Mouse (Mus musculus): ENCODE measurements around the gene Fam19a3. TPM values are rescaled to one million over a fixed set of nuclear protein-coding genes. Genes with fewer than 3 reads are reported as not detected.
A peak's percentile ranks its signal among the peaks of the same experiment; 100 is the strongest.

The Fam19a3 gene
- polyA plus RNA-seq, 1 experiment from 2014 or later: 0.46 TPM

DNA sequence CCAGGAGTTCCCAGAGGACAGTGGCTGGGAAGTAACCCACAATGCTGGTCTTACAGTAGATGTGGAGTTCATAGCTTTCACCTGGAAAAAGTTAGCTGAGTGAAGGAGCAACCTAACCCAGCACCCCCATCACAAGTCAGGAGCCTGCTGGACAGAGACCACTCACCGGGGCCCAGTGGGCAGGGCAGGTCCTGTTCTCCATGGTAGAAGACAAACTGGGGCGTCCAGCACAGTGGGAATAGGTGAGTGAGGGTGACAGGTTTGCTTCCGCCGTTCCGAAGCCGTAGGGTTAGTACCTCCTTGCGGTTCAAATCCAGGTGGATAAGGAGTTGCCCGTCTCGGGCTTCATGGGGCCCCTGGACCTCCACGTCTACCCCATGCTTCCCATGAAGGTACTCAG lies 22.7 kb upstream of the Fam19a3 start:
- no peaks in the 10 kb centered on the region for H3K4me1 ChIP-seq (replicated peaks)
- no peaks in the 10 kb centered on the region for H3K27me3 ChIP-seq (ENCODE audit: insufficient read depth, poor library complexity, severe bottlenecking)
- no peak overlapping the region for H3K4me3 ChIP-seq
- no peak for DNase-seq (ENCODE audit: low spot score)
- 95% methylated on average over 10 of the region's 10 CpGs for WGBS
- no peaks in the 10 kb centered on the region for H3K9me3 ChIP-seq
- peaks cover 39% of the 10 kb centered on the region for H3K36me3 ChIP-seq
- no peak overlapping the region for H3K27ac ChIP-seq

DNA sequence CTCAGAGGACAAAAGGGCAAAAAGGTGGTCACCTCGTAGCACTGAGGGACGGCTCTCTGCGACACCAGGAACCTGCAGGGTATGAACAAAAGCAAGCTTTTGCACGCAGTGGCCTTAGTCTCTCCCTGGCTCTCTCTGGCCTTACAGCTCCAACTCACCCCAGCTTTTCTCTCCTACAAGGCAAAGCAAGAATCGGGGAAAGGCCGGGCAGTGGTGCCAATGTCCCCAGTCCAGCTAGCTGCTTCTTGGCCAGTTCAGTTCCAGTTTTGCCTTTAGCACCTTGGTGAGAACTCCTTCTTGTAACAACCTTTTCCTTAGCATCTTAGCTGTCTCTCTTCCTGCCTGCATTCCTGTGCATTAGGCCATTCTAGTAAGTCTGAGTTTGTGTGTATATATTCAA lies 19.8 kb upstream of the Fam19a3 start:
- WGBS: 88% methylated on average over 6 of the region's 6 CpGs
- no peak for DNase-seq (ENCODE audit: low spot score)
- no peaks in the 10 kb centered on the region for H3K4me1 ChIP-seq (replicated peaks)
- H3K9me3 ChIP-seq: no peaks in the 10 kb centered on the region
- H3K27ac ChIP-seq: no peak overlapping the region
- no peaks in the 10 kb centered on the region for H3K27me3 ChIP-seq (ENCODE audit: insufficient read depth, poor library complexity, severe bottlenecking)
- peaks cover 51% of the 10 kb centered on the region for H3K36me3 ChIP-seq
- H3K4me3 ChIP-seq: no peak overlapping the region

- Histone ChIP-seq H3K9me3 (no peaks in the 10 kb centered on the region), H3K36me3 (peaks cover 57% of the 10 kb centered on the region), H3K27ac (no peak overlapping the region), H3K27me3 (ENCODE audit: insufficient read depth, poor library complexity, severe bottlenecking) (no peaks in the 10 kb centered on the region), H3K4me3 (no peak overlapping the region), H3K4me1 (replicated peaks) (peaks cover 4% of the 10 kb centered on the region; the same call in 1 of the 2 replicates)
- WGBS: 96% methylated on average over 11 of the region's 11 CpGs
- DNase-seq (ENCODE audit: low spot score): no peak
These were observed 19.0 kb upstream of the Fam19a3 start for GRCm38 (mm10) chr3:104800681-104801080.

DNA sequence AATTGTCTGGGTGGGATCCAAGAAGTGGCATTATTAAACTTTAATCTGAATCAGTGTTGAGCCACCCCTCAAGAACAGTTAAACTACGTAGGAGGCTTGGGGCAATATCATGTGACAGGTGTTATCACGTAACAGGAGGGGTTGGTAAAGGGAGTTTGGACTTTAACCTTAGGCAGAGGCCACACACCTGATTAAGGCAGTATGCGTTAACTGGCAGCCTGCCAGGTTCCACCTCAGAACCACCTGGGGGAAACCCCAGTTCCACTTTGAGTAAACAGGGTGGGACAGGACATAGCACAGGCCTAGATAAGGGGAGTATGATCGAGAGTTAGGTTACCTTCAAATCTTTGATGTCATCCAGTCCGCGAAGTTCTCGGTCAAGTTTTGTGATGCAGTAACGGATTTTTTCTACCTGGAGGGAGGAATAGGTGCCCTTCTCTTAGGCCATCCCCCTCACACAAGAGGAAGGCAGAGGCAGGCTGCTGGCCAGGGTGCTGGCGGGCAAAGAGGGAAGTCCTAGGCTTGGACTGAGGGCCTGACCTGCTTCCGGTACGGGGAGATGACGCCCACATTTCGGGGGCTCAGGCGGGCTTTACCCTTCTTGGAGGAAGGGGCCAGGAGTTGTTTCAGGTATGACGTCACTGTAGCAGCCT lies 14.9 kb upstream of the Fam19a3 start:
- Histone ChIP-seq H3K36me3 (peaks cover 67% of the 10 kb centered on the region), H3K27me3 (ENCODE audit: insufficient read depth, poor library complexity, severe bottlenecking) (no peaks in the 10 kb centered on the region), H3K4me1 (replicated peaks) (peaks cover 40% of the 10 kb centered on the region), H3K9me3 (no peaks in the 10 kb centered on the region), H3K27ac (no peak overlapping the region), H3K4me3 (no peak overlapping the region)
- DNase-seq (ENCODE audit: low spot score): no peak
- WGBS: 90% methylated on average over 15 of the region's 15 CpGs

DNA sequence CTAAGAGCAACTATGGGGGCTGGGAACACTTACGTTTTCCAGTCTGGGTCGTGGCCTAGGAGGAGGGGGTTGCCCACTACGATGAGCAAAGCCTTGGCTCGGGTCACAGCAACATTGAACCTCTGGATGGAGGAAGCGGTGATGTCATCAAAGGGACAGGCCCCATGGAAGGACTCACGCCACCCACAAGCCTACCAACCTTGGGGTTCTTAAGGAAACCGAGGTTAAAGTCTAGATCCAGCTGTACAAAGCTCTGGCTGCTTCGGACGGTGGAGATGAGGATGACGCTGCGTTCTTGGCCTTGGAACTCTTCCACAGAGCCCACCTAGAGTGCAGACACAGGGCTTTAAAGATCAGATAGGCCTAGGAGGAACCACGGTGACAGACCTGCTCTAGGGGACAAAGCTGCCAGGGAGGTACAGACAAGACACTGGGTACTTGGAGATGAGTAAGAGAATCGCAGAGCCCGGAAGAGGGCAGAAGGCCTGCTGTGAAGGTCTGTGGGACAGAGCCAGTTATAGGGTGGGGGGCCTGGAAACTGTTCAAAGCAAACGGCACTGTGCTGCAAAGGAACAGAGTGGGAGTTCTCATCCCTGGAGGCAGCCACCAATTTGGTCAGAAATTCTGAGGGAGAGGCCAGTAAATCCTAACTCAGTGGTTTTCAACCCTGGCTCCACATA lies 14.2 kb upstream of the Fam19a3 start:
- Histone ChIP-seq H3K36me3 (peaks cover 61% of the 10 kb centered on the region), H3K9me3 (no peaks in the 10 kb centered on the region), H3K27me3 (ENCODE audit: insufficient read depth, poor library complexity, severe bottlenecking) (no peaks in the 10 kb centered on the region), H3K4me3 (no peak overlapping the region), H3K27ac (no peak overlapping the region), H3K4me1 (replicated peaks) (peaks cover 48% of the 10 kb centered on the region)
- WGBS: 78% methylated on average over 15 of the region's 15 CpGs
- no peak for DNase-seq (ENCODE audit: low spot score)

- Histone ChIP-seq H3K4me3 (no peak overlapping the region), H3K27ac (peak overlapping the region; percentile 40; the same call in 1 of the 2 replicates), H3K27me3 (ENCODE audit: insufficient read depth, poor library complexity, severe bottlenecking) (peaks cover 5% of the 10 kb centered on the region; the same call in 1 of the 2 replicates), H3K9me3 (no peaks in the 10 kb centered on the region), H3K36me3 (peaks cover 53% of the 10 kb centered on the region), H3K4me1 (replicated peaks) (peaks cover 56% of the 10 kb centered on the region)
- WGBS: 74% methylated on average over 12 of the region's 12 CpGs
- DNase-seq (ENCODE audit: low spot score): no peak
These were observed 13.4 kb upstream of the Fam19a3 start for GRCm38 (mm10) chr3:104794953-104795470.

GRCm38 (mm10) chr3:104793871-104794828 lies 12.5 kb upstream of the Fam19a3 start:
- Histone ChIP-seq H3K4me1 (replicated peaks) (peaks cover 64% of the 10 kb centered on the region), H3K9me3 (no peaks in the 10 kb centered on the region), H3K27me3 (ENCODE audit: insufficient read depth, poor library complexity, severe bottlenecking) (peaks cover 13% of the 10 kb centered on the region), H3K4me3 (no peak overlapping the region), H3K36me3 (peaks cover 45% of the 10 kb centered on the region), H3K27ac (peak overlapping the region; percentile 73)
- WGBS: 59% methylated on average over 20 of the region's 20 CpGs
- DNase-seq (ENCODE audit: low spot score): peak; percentile 83

DNA sequence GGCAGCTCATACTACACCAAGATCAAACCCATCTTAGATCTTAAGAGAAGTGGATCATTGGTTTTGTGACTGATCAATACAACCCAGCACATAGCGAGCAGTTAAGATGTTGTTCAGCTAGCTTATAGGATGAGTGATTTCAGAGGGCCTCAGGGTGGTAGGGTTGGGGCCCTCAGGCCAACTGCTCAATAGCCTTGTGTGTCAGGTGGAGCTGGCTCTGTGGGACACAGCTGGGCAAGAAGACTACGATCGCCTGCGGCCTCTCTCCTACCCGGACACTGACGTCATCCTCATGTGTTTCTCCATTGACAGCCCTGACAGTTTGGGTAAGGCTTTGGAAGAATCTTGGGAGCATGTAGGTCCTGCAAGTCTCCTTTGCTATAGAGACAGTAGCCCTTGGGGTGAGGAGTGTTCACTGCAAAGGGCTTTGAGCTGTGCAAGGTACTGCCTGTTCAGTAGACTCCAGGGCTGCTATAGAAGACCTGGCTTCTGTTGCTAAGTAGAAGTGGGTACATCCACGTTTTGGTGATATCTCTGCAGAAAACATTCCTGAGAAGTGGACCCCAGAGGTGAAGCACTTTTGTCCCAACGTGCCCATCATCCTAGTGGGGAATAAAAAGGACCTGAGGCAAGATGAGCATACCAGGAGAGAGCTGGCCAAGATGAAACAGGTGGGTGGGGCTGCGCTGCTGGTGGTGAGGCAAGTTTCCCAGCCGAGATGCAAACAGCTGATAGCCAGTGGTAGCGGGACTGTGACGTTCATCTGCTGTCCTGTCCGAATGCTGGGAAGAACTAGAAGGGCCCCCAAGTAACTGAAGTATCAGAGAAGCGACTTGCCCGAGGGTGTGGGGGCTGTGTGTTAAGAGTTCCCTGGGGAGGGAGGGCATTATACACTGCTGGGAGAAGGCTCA lies 11.0 kb upstream of the Fam19a3 start:
- Histone ChIP-seq H3K27ac (no peak overlapping the region), H3K36me3 (peaks cover 44% of the 10 kb centered on the region), H3K4me1 (replicated peaks) (peaks cover 74% of the 10 kb centered on the region), H3K9me3 (no peaks in the 10 kb centered on the region), H3K27me3 (ENCODE audit: insufficient read depth, poor library complexity, severe bottlenecking) (peaks cover 19% of the 10 kb centered on the region), H3K4me3 (no peak overlapping the region)
- WGBS: 76% methylated on average over 15 of the region's 15 CpGs
- DNase-seq (ENCODE audit: low spot score): no peak

DNA sequence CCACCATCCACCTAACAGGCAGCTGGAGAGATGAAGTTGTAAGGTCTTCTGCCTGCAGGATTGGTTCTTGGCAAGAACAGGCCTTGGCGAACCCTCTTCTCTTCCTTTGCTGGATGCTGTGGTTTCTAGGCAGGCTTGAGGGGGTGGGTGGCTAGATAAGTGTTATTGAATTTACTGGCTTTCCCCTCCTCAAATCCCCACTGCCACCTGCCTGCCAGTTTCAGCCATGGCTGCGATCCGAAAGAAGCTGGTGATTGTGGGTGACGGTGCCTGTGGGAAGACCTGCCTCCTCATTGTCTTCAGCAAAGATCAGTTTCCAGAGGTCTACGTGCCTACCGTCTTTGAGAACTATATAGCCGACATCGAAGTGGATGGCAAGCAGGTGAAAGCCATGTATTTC lies 10.0 kb upstream of the Fam19a3 start:
- 94% methylated on average over 8 of the region's 8 CpGs for WGBS
- H3K27ac ChIP-seq: no peak overlapping the region
- no peak for DNase-seq (ENCODE audit: low spot score)
- H3K27me3 ChIP-seq (ENCODE audit: insufficient read depth, poor library complexity, severe bottlenecking): peaks cover 29% of the 10 kb centered on the region
- H3K4me3 ChIP-seq: peak overlapping the region; percentile 70; the same call in 1 of the 2 replicates
- peaks cover 74% of the 10 kb centered on the region for H3K4me1 ChIP-seq (replicated peaks)
- no peaks in the 10 kb centered on the region for H3K9me3 ChIP-seq
- H3K36me3 ChIP-seq: peaks cover 37% of the 10 kb centered on the region

GRCm38 (mm10) chr3:104791017-104791416 lies 9.4 kb upstream of the Fam19a3 start:
- no peak for DNase-seq (ENCODE audit: low spot score)
- Histone ChIP-seq H3K27ac (peak overlapping the region; percentile 89), H3K4me3 (peak overlapping the region; percentile 70), H3K27me3 (ENCODE audit: insufficient read depth, poor library complexity, severe bottlenecking) (peaks cover 35% of the 10 kb centered on the region), H3K4me1 (replicated peaks) (peaks cover 73% of the 10 kb centered on the region), H3K36me3 (peaks cover 32% of the 10 kb centered on the region), H3K9me3 (no peaks in the 10 kb centered on the region)
- WGBS: 23% methylated on average over 4 of the region's 4 CpGs

DNA sequence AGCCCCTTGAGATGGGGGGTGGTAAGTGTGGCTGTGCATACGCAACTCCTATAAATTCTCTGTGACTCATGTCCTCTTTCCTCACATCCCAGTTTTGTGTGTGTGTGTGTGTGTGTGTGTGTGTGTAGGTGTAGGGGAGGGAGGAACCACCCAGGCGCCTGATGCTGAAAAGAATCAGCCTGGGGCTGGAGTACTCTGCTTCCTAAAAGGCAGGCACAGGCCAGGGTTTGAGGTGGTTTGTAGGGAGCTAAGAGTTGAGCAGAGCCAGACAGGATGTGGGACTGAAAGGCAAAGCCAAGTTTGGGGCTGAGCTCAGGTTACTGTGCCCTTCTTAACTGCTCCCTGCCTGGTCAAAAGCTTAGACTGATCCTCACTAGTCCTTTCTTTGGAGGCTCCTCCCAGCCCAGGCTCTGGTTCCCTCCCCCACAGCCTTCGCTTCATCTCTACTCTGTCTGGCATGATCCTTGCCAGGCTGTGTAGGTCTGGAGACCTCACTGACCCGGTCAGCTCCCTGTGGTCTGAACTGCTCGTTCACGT lies 8.8 kb upstream of the Fam19a3 start:
- peaks cover 27% of the 10 kb centered on the region for H3K36me3 ChIP-seq
- peaks cover 41% of the 10 kb centered on the region for H3K27me3 ChIP-seq (ENCODE audit: insufficient read depth, poor library complexity, severe bottlenecking)
- peak; percentile 50 for DNase-seq (ENCODE audit: low spot score)
- peaks cover 68% of the 10 kb centered on the region for H3K4me1 ChIP-seq (replicated peaks)
- 22% methylated on average over 6 of the region's 6 CpGs for WGBS
- H3K27ac ChIP-seq: peak overlapping the region; percentile 89
- H3K9me3 ChIP-seq: no peaks in the 10 kb centered on the region
- peak overlapping the region; percentile 70 for H3K4me3 ChIP-seq

Data from hindbrain, embryonic 10.5 days (tissue).